Mouse (Mus musculus) limb, embryonic 13.5 days (tissue): Measurements from ENCODE around the gene Mapt. TPM values are rescaled to one million over a fixed set of nuclear protein-coding genes. Genes with fewer than 3 reads are reported as not detected.

Source experiments
- ATAC-seq: fragments of 200-750 bp; cut with Nextera tagmentation; 2 replicates; pipeline ENCODE4 v1.8.0; 2017; ENCODE audit warnings: low read depth, moderate number of reproducible peaks, moderate TSS enrichment; ENCODE audit not compliant: low FRiP score
- H3K27ac ChIP-seq: fragments of 300-500 bp; sonication (generic); 2 replicates; pipeline ENCODE4 v1.5.1; 2015; ENCODE audit warnings: inconsistent platforms, mild to moderate bottlenecking, moderate library complexity
- H3K27me3 ChIP-seq: fragments of 300-500 bp; sonication (generic); 2 replicates; pipeline ENCODE4 v1.6.1; 2015; ENCODE audit warnings: mild to moderate bottlenecking, inconsistent platforms
- H3K36me3 ChIP-seq: fragments of 300-500 bp; sonication (generic); 2 replicates; pipeline ENCODE4 v1.6.1; 2015; ENCODE audit warnings: inconsistent platforms, mild to moderate bottlenecking, moderate library complexity
- H3K4me1 ChIP-seq: fragments of 300-500 bp; sonication (generic); 2 replicates; pipeline ENCODE4 v1.6.1; 2015; ENCODE audit warnings: inconsistent platforms
- H3K4me2 ChIP-seq: fragments of 300-500 bp; sonication (generic); replicated peaks from 2 replicates; pipeline ENCODE4 v1.6.1; 2015; ENCODE audit warnings: inconsistent platforms, mild to moderate bottlenecking, moderate library complexity
- H3K4me3 ChIP-seq: fragments of 300-500 bp; sonication (generic); 2 replicates; pipeline ENCODE4 v1.5.1; 2015; ENCODE audit warnings: moderate library complexity, mild to moderate bottlenecking, inconsistent platforms
- H3K9ac ChIP-seq: fragments of 300-500 bp; sonication (generic); 2 replicates; pipeline ENCODE4 v1.6.1; 2015; ENCODE audit warnings: mild to moderate bottlenecking, inconsistent platforms
- H3K9me3 ChIP-seq: fragments of 300-500 bp; sonication (generic); 2 replicates; pipeline ENCODE4 v1.6.1; 2016; ENCODE audit warnings: inconsistent platforms
- WGBS: fragments of 180-500 bp; shearing (Covaris S2); methylation state at CpG from one replicate; pipeline ENCODE4 v1.1.7; 2015; 5-methylcytosine and 5-hydroxymethylcytosine counted together
- polyA plus RNA-seq: library from polyadenylated mRNA; unstranded; fragments of >200 nt; fragmentation: Nextera tagmentation; extraction: Ambion mirVana; gene quantifications from 2 replicates; pipeline ENCODE4 v1.2.1, GENCODE M21; 2015

Mapt gene
- polyA plus RNA-seq, 1 experiment from 2014 or later, result 3.0 TPM

DNA sequence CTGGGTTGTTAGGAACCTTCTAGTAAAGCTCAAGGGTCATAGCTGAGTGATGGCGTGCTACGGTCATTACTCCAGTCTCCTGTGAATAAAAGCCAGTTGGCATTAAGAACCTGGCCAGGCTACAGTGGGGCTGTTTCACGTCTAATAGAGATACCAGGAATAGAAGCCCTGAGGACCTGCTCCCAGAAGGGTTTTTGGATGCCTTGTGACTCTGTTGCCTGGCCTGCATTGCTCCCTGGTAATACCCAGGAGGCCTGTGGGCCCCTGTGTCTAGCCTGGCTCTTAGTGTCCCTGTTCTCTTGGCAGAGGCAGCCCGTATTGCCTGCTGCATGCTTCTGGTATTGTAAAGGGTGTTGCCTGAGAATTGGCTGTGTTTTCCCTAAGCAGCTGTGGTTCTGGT, 75.9 kb downstream of the Mapt start:
- H3K27me3 ChIP-seq, result peaks cover 35% of the 10 kb centered on the region
- WGBS, result 68% methylated on average over 4 of the region's 4 CpGs
- no peak overlapping the region for H3K27ac ChIP-seq
- H3K9me3 ChIP-seq, result no peaks in the 10 kb centered on the region
- no peak overlapping the region for H3K9ac ChIP-seq
- peaks cover 22% of the 10 kb centered on the region for H3K4me1 ChIP-seq
- H3K4me3 ChIP-seq, result no peak overlapping the region
- H3K36me3 ChIP-seq, result no peaks in the 10 kb centered on the region
- no peak for ATAC-seq
- no peak overlapping the region for H3K4me2 ChIP-seq

GRCm38 (mm10) chr11:104309377-104310225, 78.4 kb downstream of the Mapt start:
- Histone ChIP-seq H3K4me3 (peak overlapping the region; percentile 14), H3K9me3 (no peaks in the 10 kb centered on the region), H3K4me1 (0 out of 2 replicates have a peak, but pooled peaks cover 9% of the 10 kb centered on the region), H3K27ac (no peak overlapping the region), H3K9ac (peak overlapping the region; percentile 31), H3K27me3 (peaks cover 35% of the 10 kb centered on the region), H3K4me2 (peak overlapping the region; percentile 42), H3K36me3 (no peaks in the 10 kb centered on the region)
- ATAC-seq, result no peak
- WGBS, result 33% methylated on average over 12 of the region's 12 CpGs

- Histone ChIP-seq H3K4me1 (0 out of 2 replicates have a peak, but pooled peaks cover 9% of the 10 kb centered on the region), H3K27ac (no peak overlapping the region), H3K36me3 (no peaks in the 10 kb centered on the region), H3K9ac (peak overlapping the region; percentile 31), H3K27me3 (peaks cover 35% of the 10 kb centered on the region), H3K4me3 (peak overlapping the region; percentile 14), H3K4me2 (peak overlapping the region; percentile 42), H3K9me3 (no peaks in the 10 kb centered on the region)
- ATAC-seq, result no peak
- WGBS, result 11% methylated on average over 23 of the region's 23 CpGs
These were observed 79.2 kb downstream of the Mapt start for GRCm38 (mm10) chr11:104310226-104310887.

- Histone ChIP-seq H3K27me3 (peaks cover 35% of the 10 kb centered on the region), H3K27ac (no peak overlapping the region), H3K4me1 (0 out of 2 replicates have a peak, but pooled peaks cover 9% of the 10 kb centered on the region), H3K4me2 (no peak overlapping the region), H3K36me3 (no peaks in the 10 kb centered on the region), H3K9ac (no peak overlapping the region), H3K4me3 (no peak overlapping the region), H3K9me3 (no peaks in the 10 kb centered on the region)
- WGBS, result 74% methylated on average over 7 of the region's 7 CpGs
- no peak for ATAC-seq
These were observed 80.5 kb downstream of the Mapt start for GRCm38 (mm10) chr11:104311643-104312042.

- no peak overlapping the region for H3K4me2 ChIP-seq
- WGBS, result 5% methylated on average over 6 of the region's 6 CpGs
- 0 out of 2 replicates have a peak, but pooled peaks have one; percentile 45 for ATAC-seq
- peaks cover 28% of the 10 kb centered on the region for H3K27me3 ChIP-seq
- no peaks in the 10 kb centered on the region for H3K36me3 ChIP-seq
- no peak overlapping the region for H3K4me3 ChIP-seq
- H3K9ac ChIP-seq, result no peak overlapping the region
- peaks cover 8% of the 10 kb centered on the region; the same call in 1 of the 2 replicates for H3K4me1 ChIP-seq
- no peaks in the 10 kb centered on the region for H3K9me3 ChIP-seq
- H3K27ac ChIP-seq, result no peak overlapping the region
These were observed 84.5 kb downstream of the Mapt start for GRCm38 (mm10) chr11:104315703-104316102.

DNA sequence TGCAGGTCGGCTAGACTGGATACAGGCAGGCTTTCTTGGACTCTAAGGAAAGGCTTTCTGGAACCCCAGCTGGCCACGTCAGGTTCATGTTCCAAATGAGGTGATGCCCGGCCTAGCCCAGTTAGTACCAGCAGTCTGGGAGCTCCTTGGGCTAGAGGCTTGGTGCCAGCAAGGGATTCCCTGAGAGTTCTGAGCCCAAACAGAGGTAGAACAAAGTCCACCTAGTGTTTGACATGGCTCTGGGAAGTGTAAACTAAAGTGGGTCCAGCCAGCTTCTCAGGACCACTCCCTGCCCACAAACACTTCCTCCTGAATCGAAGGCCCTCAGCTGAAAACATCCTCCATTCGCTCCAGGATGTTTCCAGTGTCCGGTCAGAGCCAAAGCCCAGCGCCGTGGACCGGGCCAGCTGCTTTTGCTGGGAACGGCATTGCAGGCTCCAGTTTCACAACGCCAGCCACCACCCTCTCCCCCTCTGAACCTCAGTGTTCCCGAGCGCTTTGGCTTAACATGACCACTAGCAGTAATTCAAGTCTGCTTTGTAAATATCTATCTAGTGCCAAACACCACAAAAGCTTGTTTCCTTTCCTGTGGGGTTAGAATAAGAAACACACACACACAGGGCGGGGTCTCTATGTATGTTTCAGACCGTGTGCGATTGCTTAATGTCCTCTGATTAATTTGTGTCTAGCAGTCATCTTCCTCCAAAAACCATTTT, 85.7 kb downstream of the Mapt start:
- no peak overlapping the region for H3K9ac ChIP-seq
- peaks cover 16% of the 10 kb centered on the region; the same call in 1 of the 2 replicates for H3K27me3 ChIP-seq
- H3K4me2 ChIP-seq, result no peak overlapping the region
- H3K36me3 ChIP-seq, result no peaks in the 10 kb centered on the region
- peaks cover 8% of the 10 kb centered on the region; the same call in 1 of the 2 replicates for H3K4me1 ChIP-seq
- 62% methylated on average over 16 of the region's 16 CpGs for WGBS
- no peak for ATAC-seq
- no peak overlapping the region for H3K27ac ChIP-seq
- no peak overlapping the region for H3K4me3 ChIP-seq
- no peaks in the 10 kb centered on the region for H3K9me3 ChIP-seq

DNA sequence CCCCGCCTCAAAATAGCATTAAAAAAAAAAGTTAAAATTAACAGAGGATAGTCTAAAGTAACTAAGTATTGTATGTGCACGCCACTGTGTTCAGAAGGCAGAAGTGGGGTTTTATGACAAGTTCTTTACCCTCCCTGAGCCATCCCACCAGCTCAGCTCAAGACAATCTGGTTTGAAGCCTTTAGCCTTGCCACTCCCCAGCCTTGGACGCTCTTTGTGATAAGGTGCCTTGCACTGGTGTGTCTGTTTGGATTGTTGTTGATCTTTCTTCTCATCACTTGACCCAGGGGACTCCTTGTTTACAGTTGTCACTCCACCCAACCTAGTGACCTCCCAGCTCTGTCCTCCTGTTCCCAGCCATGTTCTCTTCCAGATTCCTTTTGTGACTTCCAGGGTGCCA, 86.4 kb downstream of the Mapt start:
- no peaks in the 10 kb centered on the region for H3K9me3 ChIP-seq
- H3K9ac ChIP-seq, result no peak overlapping the region
- peaks cover 8% of the 10 kb centered on the region; the same call in 1 of the 2 replicates for H3K4me1 ChIP-seq
- H3K27ac ChIP-seq, result no peak overlapping the region
- WGBS, result 74% methylated on average over 3 of the region's 3 CpGs
- no peak for ATAC-seq
- H3K4me3 ChIP-seq, result no peak overlapping the region
- H3K27me3 ChIP-seq, result peaks cover 14% of the 10 kb centered on the region; the same call in 1 of the 2 replicates
- H3K36me3 ChIP-seq, result no peaks in the 10 kb centered on the region
- H3K4me2 ChIP-seq, result no peak overlapping the region

- H3K4me1 ChIP-seq, result peaks cover 8% of the 10 kb centered on the region; the same call in 1 of the 2 replicates
- no peaks in the 10 kb centered on the region for H3K36me3 ChIP-seq
- H3K9ac ChIP-seq, result peak overlapping the region; percentile 61
- H3K27ac ChIP-seq, result no peak overlapping the region
- WGBS, result under 1% methylated on average over 24 of the region's 24 CpGs
- H3K9me3 ChIP-seq, result no peaks in the 10 kb centered on the region
- H3K4me2 ChIP-seq, result peak overlapping the region; percentile 79
- H3K4me3 ChIP-seq, result peak overlapping the region; percentile 55
- peaks cover 14% of the 10 kb centered on the region; the same call in 1 of the 2 replicates for H3K27me3 ChIP-seq
- peak; percentile 52; the same call in 1 of the 2 replicates for ATAC-seq
These were observed 88.0 kb downstream of the Mapt start for GRCm38 (mm10) chr11:104318940-104319781.

DNA sequence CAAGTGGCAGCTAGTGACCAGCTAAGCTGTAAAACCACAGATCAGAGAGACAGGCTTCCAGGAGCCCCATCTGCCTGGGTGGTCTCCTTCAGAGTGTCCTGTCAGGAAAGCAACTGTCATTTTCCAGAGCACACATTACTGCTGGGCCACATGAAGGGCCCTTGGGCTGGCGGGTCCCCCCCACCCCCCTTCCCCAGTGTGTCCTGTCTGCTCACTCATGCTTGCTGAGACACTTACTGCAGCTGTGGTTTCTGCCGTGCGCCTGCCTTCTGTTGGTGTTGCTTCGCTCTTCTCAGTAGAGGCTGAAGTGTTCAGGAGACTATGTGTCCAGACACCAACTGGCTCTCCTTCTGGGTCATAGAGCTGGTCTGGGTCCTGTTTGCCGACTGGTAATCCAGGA, 89.3 kb downstream of the Mapt start:
- Histone ChIP-seq H3K4me2 (no peak overlapping the region), H3K9ac (no peak overlapping the region), H3K9me3 (no peaks in the 10 kb centered on the region), H3K36me3 (no peaks in the 10 kb centered on the region), H3K27me3 (peaks cover 14% of the 10 kb centered on the region; the same call in 1 of the 2 replicates), H3K4me3 (no peak overlapping the region), H3K4me1 (peaks cover 8% of the 10 kb centered on the region; the same call in 1 of the 2 replicates), H3K27ac (no peak overlapping the region)
- 34% methylated on average over 5 of the region's 5 CpGs for WGBS
- no peak for ATAC-seq

GRCm38 (mm10) chr11:104322142-104322541, 91.0 kb downstream of the Mapt start:
- peaks cover 6% of the 10 kb centered on the region; the same call in 1 of the 2 replicates for H3K4me1 ChIP-seq
- no peak overlapping the region for H3K9ac ChIP-seq
- no peaks in the 10 kb centered on the region; the same call in 1 of the 2 replicates for H3K36me3 ChIP-seq
- peaks cover 14% of the 10 kb centered on the region; the same call in 1 of the 2 replicates for H3K27me3 ChIP-seq
- 33% methylated on average over 4 of the region's 4 CpGs for WGBS
- H3K27ac ChIP-seq, result no peak overlapping the region
- ATAC-seq, result no peak
- H3K9me3 ChIP-seq, result no peaks in the 10 kb centered on the region
- no peak overlapping the region for H3K4me3 ChIP-seq
- no peak overlapping the region for H3K4me2 ChIP-seq

DNA sequence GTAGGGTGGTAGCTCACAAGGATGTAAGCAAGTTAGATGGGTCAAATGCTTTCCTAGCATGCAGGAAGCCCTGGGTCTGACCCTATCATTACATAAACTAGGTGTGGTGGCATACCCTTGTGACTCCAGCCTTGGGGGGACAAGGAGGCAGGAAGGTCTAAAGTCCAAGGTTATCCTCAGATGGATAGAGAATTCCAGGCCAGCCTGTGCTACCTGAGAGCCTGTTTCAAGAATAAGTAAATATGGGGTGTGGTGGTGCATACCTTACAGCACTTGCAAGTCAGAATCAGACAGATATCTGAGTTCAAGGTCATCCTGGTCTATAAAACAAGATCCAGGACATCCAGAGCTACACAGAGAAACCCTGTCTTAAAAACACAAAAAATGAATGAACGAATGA, 96.3 kb downstream of the Mapt start:
- Histone ChIP-seq H3K4me1 (peaks cover 5% of the 10 kb centered on the region; the same call in 1 of the 2 replicates), H3K4me3 (no peak overlapping the region), H3K4me2 (no peak overlapping the region), H3K27me3 (no peaks in the 10 kb centered on the region), H3K36me3 (peaks cover 9% of the 10 kb centered on the region), H3K9me3 (no peaks in the 10 kb centered on the region), H3K9ac (no peak overlapping the region), H3K27ac (no peak overlapping the region)
- WGBS, result 97% methylated on average over 1 of the region's 1 CpGs
- ATAC-seq, result no peak
